Mouse (Mus musculus) cortical plate, adult 2 months (tissue): ENCODE data around the gene Xcl1.

ENCODE experiments used
- CTCF ChIP-seq: fragments of 200-500 bp; IDR thresholded peaks from 2 replicates; pipeline ENCODE4 v1.5.1; 2011; ENCODE audit warnings: mild to moderate bottlenecking, control low read depth, low read length; ENCODE audit not compliant: insufficient read depth; ENCODE audit errors: extremely low read depth
- POLR2A ChIP-seq: fragments of 200-500 bp; IDR thresholded peaks from 2 replicates; pipeline ENCODE4 v1.6.1; 2011; ENCODE audit warnings: mild to moderate bottlenecking, low read length, control low read depth; ENCODE audit not compliant: insufficient read depth; ENCODE audit errors: extremely low read depth

GRCm38 (mm10) chr1:164897163-164897817, 38.0 kb downstream of the Xcl1 start:
- TF ChIP-seq CTCF (no peak), POLR2A (no peak)
